Mouse (Mus musculus) liver, embryonic 15.5 days (tissue): ENCODE data around the gene Rpl10. TPM values are rescaled to one million over a fixed set of nuclear protein-coding genes. Genes with fewer than 3 reads are reported as not detected.

Experiments used
- ATAC-seq: fragments of 200-750 bp; cut with Nextera tagmentation; 2 replicates; pipeline ENCODE4 v1.8.0; 2017; ENCODE audit warnings: moderate number of reproducible peaks, mild to moderate bottlenecking, moderate library complexity; ENCODE audit not compliant: insufficient read depth
- H3K27ac ChIP-seq: fragments of 300-500 bp; sonication (generic); replicated peaks from 2 replicates; pipeline ENCODE4 v1.5.1; 2015; ENCODE audit warnings: mild to moderate bottlenecking, inconsistent platforms
- H3K27me3 ChIP-seq: fragments of 300-500 bp; sonication (generic); 2 replicates; pipeline ENCODE4 v1.6.1; 2015; ENCODE audit warnings: mild to moderate bottlenecking, inconsistent platforms
- H3K36me3 ChIP-seq: fragments of 300-500 bp; sonication (generic); replicated peaks from 2 replicates; pipeline ENCODE4 v1.6.1; 2015; ENCODE audit warnings: moderate library complexity, mild to moderate bottlenecking, inconsistent platforms
- H3K4me1 ChIP-seq: fragments of 300-500 bp; sonication (generic); replicated peaks from 2 replicates; pipeline ENCODE4 v1.6.1; 2015; ENCODE audit warnings: inconsistent platforms
- H3K4me2 ChIP-seq: fragments of 300-500 bp; sonication (generic); 2 replicates; pipeline ENCODE4 v1.6.1; 2015; ENCODE audit warnings: moderate library complexity, mild to moderate bottlenecking, inconsistent platforms
- H3K4me3 ChIP-seq: fragments of 300-500 bp; sonication (generic); replicated peaks from 2 replicates; pipeline ENCODE4 v1.5.1; 2015; ENCODE audit warnings: mild to moderate bottlenecking, inconsistent platforms
- H3K9ac ChIP-seq: fragments of 300-500 bp; sonication (generic); 2 replicates; pipeline ENCODE4 v1.6.1; 2015; ENCODE audit warnings: moderate library complexity, mild to moderate bottlenecking, inconsistent platforms
- H3K9me3 ChIP-seq: fragments of 300-500 bp; sonication (generic); replicated peaks from 2 replicates; pipeline ENCODE4 v1.6.1; 2016; ENCODE audit warnings: inconsistent platforms
- WGBS: fragments of 180-500 bp; shearing (Covaris S2); methylation state at CpG from one replicate; pipeline ENCODE4 v1.1.7; 2015; ENCODE audit warnings: mixed read lengths; ENCODE audit not compliant: insufficient replicate concordance; 5-methylcytosine and 5-hydroxymethylcytosine counted together
- polyA plus RNA-seq: library from polyadenylated mRNA; unstranded; fragments of >200 nt; fragmentation: Nextera tagmentation; extraction: Ambion mirVana; gene quantifications from 2 replicates; pipeline ENCODE4 v1.2.1, GENCODE M21; 2015

Rpl10 gene
- 356 and 378 TPM in 2 replicates for polyA plus RNA-seq

DNA sequence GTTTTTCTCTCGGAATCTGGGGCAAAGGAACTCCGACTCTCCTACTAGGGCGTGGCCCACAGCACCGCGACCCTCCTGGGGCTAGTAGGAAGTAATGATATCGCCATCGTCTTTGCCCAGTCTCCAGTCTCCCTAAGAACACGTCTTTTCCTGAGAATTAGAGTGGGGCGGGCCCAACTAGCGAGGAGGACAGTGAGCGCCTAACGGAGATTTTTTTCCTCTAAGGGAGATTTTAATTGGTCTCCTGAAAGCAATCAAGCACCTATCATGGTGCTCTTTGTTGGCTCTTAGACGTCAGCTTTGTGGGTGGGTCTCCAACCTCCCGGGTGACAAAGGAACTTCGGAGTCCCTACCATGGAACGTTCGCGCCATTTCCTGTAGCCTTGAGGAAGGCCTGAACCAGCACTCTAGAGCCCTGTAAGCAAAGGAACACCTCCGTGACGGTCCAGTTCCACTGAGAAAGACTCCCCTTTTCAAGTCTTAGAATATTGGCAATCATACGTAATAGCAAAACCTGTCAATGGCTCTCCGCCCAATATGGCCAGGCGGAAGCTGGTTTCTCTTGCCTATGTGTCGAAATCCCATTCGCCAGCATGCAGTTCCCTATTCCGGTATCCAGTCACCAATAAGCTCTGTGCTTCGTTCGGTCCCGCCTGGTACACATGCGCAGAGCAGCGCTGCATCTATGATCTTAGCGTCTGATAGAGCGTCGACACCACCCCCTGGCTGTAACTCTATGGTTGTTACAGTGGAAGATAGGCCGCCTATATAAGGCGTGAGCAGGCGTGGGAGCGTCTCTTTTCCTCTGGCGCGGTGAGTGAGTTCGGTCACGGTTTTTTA is at the start of gene Rpl10:
Gene Rpl10, plus strand, starts transcription at position 751 of the 840 bp plus-strand sequence.
- Histone ChIP-seq H3K27ac (peak within 1 kb of the TSS; percentile 92), H3K4me2 (peak within 1 kb of the TSS; percentile 80), H3K9ac (peak within 1 kb of the TSS; percentile 60), H3K4me3 (peak within 1 kb of the TSS; percentile 67), H3K4me1 (peaks cover 10% of the 10 kb centered on the region; the same call in 1 of the 2 replicates), H3K36me3 (peaks cover 14% of the 10 kb centered on the region), H3K9me3 (no peaks in the 10 kb centered on the region), H3K27me3 (no peaks in the 10 kb centered on the region)
- 15% methylated on average over 42 of the region's 42 CpGs for WGBS
- ATAC-seq, result peak; percentile 93

- ATAC-seq, result no peak
- H3K4me1 ChIP-seq, result no peaks in the 10 kb centered on the region
- H3K4me3 ChIP-seq, result no peak overlapping the region
- H3K27me3 ChIP-seq, result no peaks in the 10 kb centered on the region
- no peaks in the 10 kb centered on the region for H3K9me3 ChIP-seq
- H3K4me2 ChIP-seq, result no peak overlapping the region
- no peak overlapping the region for H3K9ac ChIP-seq
- 57% methylated on average over 1 of the region's 1 CpGs for WGBS
- H3K36me3 ChIP-seq, result peaks cover 23% of the 10 kb centered on the region
- H3K27ac ChIP-seq, result no peak overlapping the region
These were observed 40.6 kb upstream of the Rpl10 start for GRCm38 (mm10) chrX:74230038-74230437.

DNA sequence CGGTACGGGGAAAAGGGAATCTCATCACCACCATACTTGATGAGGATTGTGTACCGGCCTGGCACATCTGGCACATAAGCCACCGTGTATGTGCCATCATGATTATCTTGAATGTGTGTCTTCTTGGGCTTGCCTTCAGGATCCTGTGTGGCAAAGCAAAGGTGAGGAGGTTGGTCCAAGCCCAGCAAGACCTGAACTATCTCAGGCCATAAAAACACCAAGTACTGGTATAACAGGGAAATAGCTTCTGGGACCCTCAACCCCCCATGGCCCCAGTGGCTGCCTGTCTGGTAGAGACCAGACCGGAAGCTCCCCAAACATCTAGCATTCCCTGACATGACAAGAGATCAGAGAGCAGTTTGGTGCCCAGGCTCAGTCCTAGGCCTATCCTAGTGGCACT is 37.4 kb upstream of the Rpl10 start:
- ATAC-seq, result no peak
- Histone ChIP-seq H3K9me3 (no peaks in the 10 kb centered on the region), H3K27ac (no peak overlapping the region), H3K36me3 (peaks cover 11% of the 10 kb centered on the region; the same call in 1 of the 2 replicates), H3K4me1 (no peaks in the 10 kb centered on the region), H3K27me3 (no peaks in the 10 kb centered on the region), H3K4me3 (no peak overlapping the region), H3K9ac (no peak overlapping the region), H3K4me2 (no peak overlapping the region)
- WGBS, result 78% methylated on average over 5 of the region's 5 CpGs

GRCm38 (mm10) chrX:74240332-74240731 is 30.3 kb upstream of the Rpl10 start:
- H3K9ac ChIP-seq, result no peak overlapping the region
- H3K36me3 ChIP-seq, result peaks cover 17% of the 10 kb centered on the region
- no peak overlapping the region for H3K4me2 ChIP-seq
- no peak overlapping the region for H3K4me3 ChIP-seq
- no peak overlapping the region for H3K27ac ChIP-seq
- H3K9me3 ChIP-seq, result no peaks in the 10 kb centered on the region
- no peaks in the 10 kb centered on the region for H3K27me3 ChIP-seq
- peaks cover 21% of the 10 kb centered on the region for H3K4me1 ChIP-seq
- ATAC-seq, result no peak
- 78% methylated on average over 4 of the region's 4 CpGs for WGBS

DNA sequence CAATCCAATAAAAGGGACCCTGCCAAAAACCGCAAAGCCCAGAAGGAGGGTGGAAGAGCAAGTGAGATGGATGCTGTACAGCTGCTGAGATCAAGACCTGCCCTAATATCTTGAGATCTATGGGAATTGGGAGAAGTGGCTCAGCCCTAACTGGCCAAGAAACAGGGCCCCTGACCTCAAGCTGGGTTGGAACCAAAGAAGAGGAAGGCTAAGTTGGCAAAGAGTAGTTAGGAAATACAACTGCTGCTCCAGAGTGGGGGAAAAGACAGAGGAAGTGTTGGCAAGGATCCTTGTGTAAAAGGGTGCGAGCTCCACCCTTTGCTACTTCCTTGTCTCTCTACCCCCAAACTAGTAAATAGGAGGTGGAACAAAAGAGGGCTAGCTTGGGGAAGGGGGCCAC is 27.2 kb upstream of the Rpl10 start:
- peaks cover 16% of the 10 kb centered on the region for H3K36me3 ChIP-seq
- H3K9me3 ChIP-seq, result no peaks in the 10 kb centered on the region
- peak overlapping the region; percentile 58 for H3K4me3 ChIP-seq
- WGBS, result 44% methylated on average over 2 of the region's 2 CpGs
- peaks cover 30% of the 10 kb centered on the region for H3K4me1 ChIP-seq
- no peak overlapping the region for H3K9ac ChIP-seq
- peak overlapping the region; percentile 85 for H3K4me2 ChIP-seq
- peak overlapping the region; percentile 67 for H3K27ac ChIP-seq
- no peaks in the 10 kb centered on the region for H3K27me3 ChIP-seq
- ATAC-seq, result no peak

- peaks cover 31% of the 10 kb centered on the region for H3K4me1 ChIP-seq
- 0 out of 2 replicates have a peak, but pooled peaks cover under 1% of the 10 kb centered on the region for H3K27me3 ChIP-seq
- H3K36me3 ChIP-seq, result peaks cover 16% of the 10 kb centered on the region
- H3K4me2 ChIP-seq, result peak overlapping the region; percentile 85
- ATAC-seq, result peak; percentile 23
- peak overlapping the region; percentile 58 for H3K4me3 ChIP-seq
- no peak overlapping the region for H3K9ac ChIP-seq
- peak overlapping the region; percentile 67 for H3K27ac ChIP-seq
- H3K9me3 ChIP-seq, result no peaks in the 10 kb centered on the region
- WGBS, result 20% methylated on average over 3 of the region's 3 CpGs
These were observed 26.8 kb upstream of the Rpl10 start for GRCm38 (mm10) chrX:74243807-74244206.

DNA sequence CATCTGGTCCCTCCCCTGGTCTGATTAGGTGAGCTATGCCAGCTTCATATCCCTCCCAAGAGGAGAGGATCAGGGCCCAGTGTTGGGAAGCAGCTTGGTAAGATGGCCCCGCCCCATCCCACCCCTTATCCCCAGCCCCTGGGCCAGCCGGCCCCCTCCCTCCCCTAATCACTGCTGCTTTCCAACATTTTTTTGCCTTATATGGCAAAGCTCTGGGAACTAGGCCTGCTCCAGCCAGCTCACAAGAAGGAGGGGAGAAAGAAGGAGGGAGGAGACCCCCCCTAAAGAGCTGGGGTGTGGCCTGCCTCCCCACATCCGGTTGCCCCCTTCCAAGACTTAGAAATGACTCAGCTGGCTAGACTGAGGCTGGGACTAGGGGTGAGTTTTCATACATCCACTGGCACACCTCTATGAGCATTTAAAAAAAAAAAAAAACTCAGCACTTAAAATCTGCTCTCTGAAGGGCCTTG is 26.0 kb upstream of the Rpl10 start:
- Histone ChIP-seq H3K36me3 (peaks cover 16% of the 10 kb centered on the region), H3K27me3 (0 out of 2 replicates have a peak, but pooled peaks cover 8% of the 10 kb centered on the region), H3K9ac (no peak overlapping the region), H3K9me3 (no peaks in the 10 kb centered on the region), H3K4me2 (peak overlapping the region; percentile 85), H3K4me3 (peak overlapping the region; percentile 58), H3K4me1 (peaks cover 39% of the 10 kb centered on the region), H3K27ac (peak overlapping the region; percentile 55; the same call in 1 of the 2 replicates)
- WGBS, result 26% methylated on average over 3 of the region's 3 CpGs
- no peak for ATAC-seq

DNA sequence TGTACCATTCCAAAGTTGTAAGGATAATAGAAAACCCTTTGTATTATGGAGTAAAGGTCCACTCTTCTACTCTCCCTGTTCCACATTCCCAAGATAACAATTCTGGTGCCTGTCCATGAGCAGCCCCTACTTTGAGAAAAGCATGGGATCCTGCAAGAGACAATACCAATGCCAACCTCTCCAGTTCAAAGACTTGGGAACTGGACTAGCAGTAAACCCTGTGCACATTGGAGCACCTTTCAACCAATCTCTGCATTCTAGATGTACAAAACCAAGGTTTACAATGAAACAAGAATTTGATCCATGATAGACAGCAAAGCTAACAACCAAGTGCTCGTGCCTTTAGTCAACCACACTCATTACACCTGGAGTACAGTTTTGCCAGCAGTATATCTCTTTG is 25.5 kb upstream of the Rpl10 start:
- Histone ChIP-seq H3K27me3 (0 out of 2 replicates have a peak, but pooled peaks cover 11% of the 10 kb centered on the region), H3K27ac (peak overlapping the region; percentile 55), H3K9ac (peak overlapping the region; percentile 45), H3K4me1 (peaks cover 42% of the 10 kb centered on the region), H3K36me3 (peaks cover 16% of the 10 kb centered on the region; the same call in 1 of the 2 replicates), H3K4me3 (peak overlapping the region; percentile 58), H3K9me3 (no peaks in the 10 kb centered on the region), H3K4me2 (peak overlapping the region; percentile 85)
- ATAC-seq, result no peak
- 21% methylated on average over 1 of the region's 1 CpGs for WGBS

- Histone ChIP-seq H3K4me1 (peaks cover 42% of the 10 kb centered on the region), H3K4me3 (peak overlapping the region; percentile 58), H3K9me3 (no peaks in the 10 kb centered on the region), H3K27me3 (peaks cover 11% of the 10 kb centered on the region; the same call in 1 of the 2 replicates), H3K36me3 (peaks cover 10% of the 10 kb centered on the region; the same call in 1 of the 2 replicates), H3K27ac (peak overlapping the region; percentile 55; the same call in 1 of the 2 replicates), H3K9ac (peak overlapping the region; percentile 45), H3K4me2 (peak overlapping the region; percentile 85)
- ATAC-seq, result peak; percentile 43
- WGBS, result 14% methylated on average over 21 of the region's 21 CpGs
These were observed 24.9 kb upstream of the Rpl10 start for GRCm38 (mm10) chrX:74245687-74246086.

DNA sequence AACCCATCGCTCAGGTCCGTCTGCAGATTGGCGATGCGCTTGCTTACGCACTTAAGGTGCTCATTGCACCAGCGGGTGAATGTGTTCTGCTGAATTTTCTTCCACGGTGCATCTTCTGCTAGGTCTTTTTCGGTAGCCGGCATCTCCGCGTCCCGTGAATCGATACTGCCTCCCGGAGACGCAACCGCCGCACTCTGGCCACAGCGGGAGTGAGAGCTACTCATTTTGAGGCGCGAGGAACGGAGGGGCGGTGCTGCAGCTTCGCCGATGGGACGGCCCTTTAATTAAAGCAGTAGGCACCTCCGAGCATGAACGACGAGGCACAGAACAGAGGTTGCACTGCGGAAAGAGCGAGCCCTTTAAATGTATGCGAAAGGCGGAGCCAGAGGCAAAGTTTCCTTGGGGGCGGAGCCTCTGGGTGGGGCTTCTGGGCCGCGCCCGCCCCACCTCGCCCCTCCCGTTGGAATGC is 24.4 kb upstream of the Rpl10 start:
- peak overlapping the region; percentile 55; the same call in 1 of the 2 replicates for H3K27ac ChIP-seq
- 15% methylated on average over 38 of the region's 38 CpGs for WGBS
- peak; percentile 80 for ATAC-seq
- peak overlapping the region; percentile 58 for H3K4me3 ChIP-seq
- H3K36me3 ChIP-seq, result peaks cover 4% of the 10 kb centered on the region; the same call in 1 of the 2 replicates
- H3K27me3 ChIP-seq, result peaks cover 11% of the 10 kb centered on the region; the same call in 1 of the 2 replicates
- H3K9ac ChIP-seq, result peak overlapping the region; percentile 45
- peak overlapping the region; percentile 85 for H3K4me2 ChIP-seq
- H3K9me3 ChIP-seq, result no peaks in the 10 kb centered on the region
- H3K4me1 ChIP-seq, result peaks cover 42% of the 10 kb centered on the region

DNA sequence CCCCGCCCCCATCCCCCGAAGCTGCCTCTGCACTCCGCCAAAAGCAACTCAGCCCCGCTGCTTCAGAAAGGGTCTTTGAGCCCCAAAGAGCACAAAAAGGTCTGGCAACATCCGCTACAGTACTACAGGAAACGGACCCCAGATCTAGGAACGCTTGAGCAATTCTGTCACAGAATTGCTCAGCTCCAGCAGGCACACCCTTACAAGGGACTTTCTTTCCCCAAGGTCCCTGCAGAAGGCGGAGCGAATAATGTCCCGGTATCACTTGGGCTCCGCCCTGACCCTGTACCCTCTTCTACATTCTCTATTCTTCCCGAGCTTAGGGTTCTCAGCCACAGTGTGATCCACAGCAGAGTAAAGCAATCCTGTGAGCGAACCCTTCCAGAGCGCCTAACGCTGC is 23.9 kb upstream of the Rpl10 start:
- H3K4me2 ChIP-seq, result peak overlapping the region; percentile 85
- peak; percentile 21 for ATAC-seq
- H3K9ac ChIP-seq, result peak overlapping the region; percentile 15; the same call in 1 of the 2 replicates
- H3K27me3 ChIP-seq, result peaks cover 11% of the 10 kb centered on the region; the same call in 1 of the 2 replicates
- peak overlapping the region; percentile 58 for H3K4me3 ChIP-seq
- WGBS, result 26% methylated on average over 15 of the region's 15 CpGs
- peak overlapping the region; percentile 14; the same call in 1 of the 2 replicates for H3K27ac ChIP-seq
- peaks cover 3% of the 10 kb centered on the region; the same call in 1 of the 2 replicates for H3K36me3 ChIP-seq
- H3K9me3 ChIP-seq, result no peaks in the 10 kb centered on the region
- peaks cover 42% of the 10 kb centered on the region for H3K4me1 ChIP-seq
